Mouse (Mus musculus) olfactory bulb, adult 2 months (tissue): ENCODE measurements around the gene Opcml. TPM values are rescaled to one million over a fixed set of nuclear protein-coding genes. Genes with fewer than 3 reads are reported as not detected.

ENCODE experiments used
- H3K27ac ChIP-seq: fragments of 200-500 bp; 2 replicates; pipeline ENCODE4 v1.5.1; 2012; ENCODE audit warnings: low read depth, low read length; ENCODE audit not compliant: insufficient read depth
- H3K4me1 ChIP-seq: fragments of 200-500 bp; 2 replicates; pipeline ENCODE4 v1.6.1; 2012; ENCODE audit warnings: low read length; ENCODE audit not compliant: control insufficient read depth, insufficient read depth
- H3K4me3 ChIP-seq: fragments of 200-500 bp; 2 replicates; pipeline ENCODE4 v1.5.1; 2012; ENCODE audit warnings: mild to moderate bottlenecking, low read depth, low read length, moderate library complexity; ENCODE audit not compliant: insufficient read depth
- CTCF ChIP-seq: fragments of 200-500 bp; IDR thresholded peaks from 2 replicates; pipeline ENCODE4 v1.5.1; 2012; ENCODE audit warnings: low read depth, mild to moderate bottlenecking, low read length, moderate library complexity; ENCODE audit not compliant: insufficient read depth
- POLR2A ChIP-seq: fragments of 200-500 bp; IDR thresholded peaks from 2 replicates; pipeline ENCODE4 v1.6.1; 2012; ENCODE audit warnings: mild to moderate bottlenecking, low read depth, low read length, moderate library complexity; ENCODE audit not compliant: insufficient read depth
- WGBS: fragments of 180-500 bp; shearing (Covaris S2); methylation state at CpG from one replicate; pipeline ENCODE4 v1.1.7; 2018; 5-methylcytosine and 5-hydroxymethylcytosine counted together
- polyA plus RNA-seq: library from polyadenylated mRNA; stranded (reverse); fragments of >200 nt; gene quantifications from 2 replicates; pipeline ENCODE4 v1.2.4, GENCODE M21; 2012; ENCODE audit warnings: low replicate concordance; ENCODE audit not compliant: missing spikeins, insufficient read depth, insufficient read length

Gene Opcml
- polyA plus RNA-seq, 1 experiment, result not detected

- Histone ChIP-seq H3K27ac (no peak overlapping the region), H3K4me1 (no peaks in the 10 kb centered on the region), H3K4me3 (no peak overlapping the region)
- TF ChIP-seq POLR2A, result no peak
- TF ChIP-seq CTCF, result no peak
- 90% methylated on average over 1 of the region's 1 CpGs for WGBS
Measured at GRCm38 (mm10) chr9:28552387-28553182, 762.0 kb downstream of the Opcml start.

- no peak overlapping the region for H3K27ac ChIP-seq
- TF ChIP-seq POLR2A (no peak), CTCF (no peak)
- no peaks in the 10 kb centered on the region for H3K4me1 ChIP-seq
- WGBS, result 66% methylated on average over 2 of the region's 2 CpGs
- no peak overlapping the region for H3K4me3 ChIP-seq
Measured at GRCm38 (mm10) chr9:28558628-28559027, 768.1 kb downstream of the Opcml start.

- WGBS, result 70% methylated on average over 6 of the region's 6 CpGs
- Histone ChIP-seq H3K4me3 (no peak overlapping the region), H3K4me1 (no peaks in the 10 kb centered on the region), H3K27ac (no peak overlapping the region)
- TF ChIP-seq POLR2A (no peak), CTCF (no peak)
Measured at GRCm38 (mm10) chr9:28561761-28562160, 771.2 kb downstream of the Opcml start.

- no peak overlapping the region for H3K27ac ChIP-seq
- no peak overlapping the region for H3K4me3 ChIP-seq
- TF ChIP-seq POLR2A (no peak), CTCF (no peak)
- 69% methylated on average over 14 of the region's 14 CpGs for WGBS
- no peaks in the 10 kb centered on the region for H3K4me1 ChIP-seq
Measured at GRCm38 (mm10) chr9:28563066-28563683, 772.6 kb downstream of the Opcml start.

- TF ChIP-seq POLR2A (no peak), CTCF (no peak)
- peaks cover 8% of the 10 kb centered on the region for H3K4me1 ChIP-seq
- peak overlapping the region; percentile 71 for H3K27ac ChIP-seq
- 22% methylated on average over 8 of the region's 8 CpGs for whole genome bisulfite sequencing
- no peak overlapping the region for H3K4me3 ChIP-seq
Measured at GRCm38 (mm10) chr9:28569041-28569522, 778.5 kb downstream of the Opcml start.

GRCm38 (mm10) chr9:28569776-28570175 is 779.2 kb downstream of the Opcml start:
- no peak overlapping the region for H3K4me3 ChIP-seq
- 34% methylated on average over 2 of the region's 2 CpGs for whole genome bisulfite sequencing
- TF ChIP-seq CTCF, result no peak
- peaks cover 8% of the 10 kb centered on the region for H3K4me1 ChIP-seq
- no peak overlapping the region for H3K27ac ChIP-seq

- 84% methylated on average over 2 of the region's 2 CpGs for WGBS
- no peak for TF ChIP-seq CTCF
- Histone ChIP-seq H3K27ac (no peak overlapping the region), H3K4me1 (peaks cover 8% of the 10 kb centered on the region), H3K4me3 (no peak overlapping the region)
Measured at GRCm38 (mm10) chr9:28571682-28572081, 781.1 kb downstream of the Opcml start.

- no peak overlapping the region for H3K27ac ChIP-seq
- 77% methylated on average over 9 of the region's 9 CpGs for WGBS
- TF ChIP-seq CTCF (no peak), POLR2A (no peak)
- H3K4me3 ChIP-seq, result no peak overlapping the region
- H3K4me1 ChIP-seq, result peaks cover 8% of the 10 kb centered on the region
Measured at GRCm38 (mm10) chr9:28572136-28572774, 781.7 kb downstream of the Opcml start.

- H3K4me3 ChIP-seq, result no peak overlapping the region
- H3K4me1 ChIP-seq, result no peaks in the 10 kb centered on the region
- no peak overlapping the region for H3K27ac ChIP-seq
- no peak for TF ChIP-seq POLR2A
- no peak for TF ChIP-seq CTCF
Measured at GRCm38 (mm10) chr9:28578730-28579129, 788.2 kb downstream of the Opcml start.
